Mouse (Mus musculus): ENCODE data around the gene Hepacam2. TPM values are rescaled to one million over a fixed set of nuclear protein-coding genes. Genes with fewer than 3 reads are reported as not detected.
"Not testable (repeated sequence)": the region's sequence is repeated elsewhere in the genome, so short reads cannot be mapped to it uniquely, and the experiment has no call there.

Gene Hepacam2
- polyA plus RNA-seq, 1 experiment from 2014 or later = 1.1 TPM

GRCm38 (mm10) chr6:3463026-3463425, 35.1 kb downstream of the Hepacam2 start:
- Histone ChIP-seq H3K9ac (no peak overlapping the region), H3K4me2 (no peak overlapping the region), H3K36me3 (ENCODE audit: poor library complexity, severe bottlenecking) (no peaks in the 10 kb centered on the region), H3K4me3 (no peak overlapping the region), H3K27me3 (no peaks in the 10 kb centered on the region), H3K9me3 (replicated peaks) (no peaks in the 10 kb centered on the region), H3K4me1 (no peaks in the 10 kb centered on the region), H3K27ac (no peak overlapping the region)
- no peak for ATAC-seq
- WGBS = 82% methylated on average over 6 of the region's 6 CpGs

GRCm38 (mm10) chr6:3455944-3456536, 42.1 kb downstream of the Hepacam2 start:
- Histone ChIP-seq H3K27me3 (no peaks in the 10 kb centered on the region), H3K4me3 (no peak overlapping the region), H3K36me3 (ENCODE audit: poor library complexity, severe bottlenecking) (no peaks in the 10 kb centered on the region), H3K9ac (no peak overlapping the region), H3K4me2 (no peak overlapping the region), H3K9me3 (replicated peaks) (no peaks in the 10 kb centered on the region), H3K27ac (no peak overlapping the region), H3K4me1 (no peaks in the 10 kb centered on the region)
- no peak for ATAC-seq
- 76% methylated on average over 11 of the region's 11 CpGs for WGBS

DNA sequence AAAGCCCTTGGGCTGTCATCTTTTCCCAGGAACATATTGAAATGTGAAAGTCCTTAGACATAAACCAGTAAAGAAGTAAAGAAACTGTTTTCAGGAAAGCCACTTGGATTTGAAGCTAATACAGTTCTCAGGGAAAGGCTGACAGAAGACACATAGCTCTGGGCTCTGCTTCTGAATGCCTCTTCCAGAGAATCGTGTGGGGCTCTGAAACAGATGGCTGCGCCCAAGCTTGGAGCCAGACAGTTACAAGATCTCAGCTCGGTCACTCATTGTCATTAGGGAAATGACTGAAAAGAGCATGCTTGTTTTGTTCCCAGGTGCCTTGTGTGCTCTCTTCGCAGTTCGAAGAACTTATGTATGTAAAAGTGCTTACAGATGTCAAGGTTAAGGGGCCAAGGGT, 43.7 kb downstream of the Hepacam2 start:
- Histone ChIP-seq H3K27me3 (no peaks in the 10 kb centered on the region), H3K27ac (no peak overlapping the region), H3K36me3 (ENCODE audit: poor library complexity, severe bottlenecking) (no peaks in the 10 kb centered on the region), H3K9ac (no peak overlapping the region), H3K4me1 (no peaks in the 10 kb centered on the region), H3K9me3 (replicated peaks) (no peaks in the 10 kb centered on the region), H3K4me2 (no peak overlapping the region), H3K4me3 (no peak overlapping the region)
- no peak for ATAC-seq
- 77% methylated on average over 5 of the region's 5 CpGs for WGBS

- Histone ChIP-seq H3K4me3 (no peak overlapping the region), H3K4me1 (no peaks in the 10 kb centered on the region), H3K4me2 (no peak overlapping the region), H3K9ac (no peak overlapping the region), H3K36me3 (ENCODE audit: poor library complexity, severe bottlenecking) (no peaks in the 10 kb centered on the region), H3K27me3 (no peaks in the 10 kb centered on the region), H3K27ac (no peak overlapping the region), H3K9me3 (replicated peaks) (no peaks in the 10 kb centered on the region)
- peak; percentile 88 for ATAC-seq
- WGBS = 7% methylated on average over 5 of the region's 5 CpGs
These were observed 50.7 kb downstream of the Hepacam2 start for GRCm38 (mm10) chr6:3447404-3447803.

GRCm38 (mm10) chr6:3443905-3444304, 54.2 kb downstream of the Hepacam2 start:
- Histone ChIP-seq H3K9ac (no peak overlapping the region), H3K27me3 (no peaks in the 10 kb centered on the region), H3K4me2 (no peak overlapping the region), H3K4me3 (no peak overlapping the region), H3K4me1 (no peaks in the 10 kb centered on the region), H3K9me3 (replicated peaks) (no peaks in the 10 kb centered on the region), H3K36me3 (ENCODE audit: poor library complexity, severe bottlenecking) (no peaks in the 10 kb centered on the region), H3K27ac (no peak overlapping the region)
- no peak for ATAC-seq
- 28% methylated on average over 1 of the region's 1 CpGs for WGBS

DNA sequence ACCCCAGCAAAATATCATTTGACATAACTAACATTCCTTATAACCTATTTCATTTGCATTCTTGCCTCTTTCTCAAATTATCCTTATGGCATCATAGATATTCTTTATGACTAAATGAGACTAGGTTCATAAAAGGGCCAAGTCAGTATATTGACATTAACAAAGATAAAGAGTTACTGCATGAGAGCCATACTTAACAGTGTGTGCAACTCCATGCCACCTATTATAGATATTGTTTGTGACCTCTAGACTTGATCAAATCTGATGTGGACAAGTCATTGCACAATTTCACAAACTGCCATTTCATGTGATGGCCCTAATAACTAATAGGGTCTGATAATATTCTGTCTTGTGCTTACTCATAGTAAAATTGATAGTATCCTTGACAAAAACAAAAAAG, 62.0 kb downstream of the Hepacam2 start:
- no peaks in the 10 kb centered on the region for H3K27me3 ChIP-seq
- no peak overlapping the region for H3K27ac ChIP-seq
- ATAC-seq = no peak
- no peaks in the 10 kb centered on the region for H3K9me3 ChIP-seq (replicated peaks)
- H3K4me1 ChIP-seq = no peaks in the 10 kb centered on the region
- no peak overlapping the region for H3K4me3 ChIP-seq
- H3K9ac ChIP-seq = no peak overlapping the region
- no peak overlapping the region for H3K4me2 ChIP-seq
- H3K36me3 ChIP-seq (ENCODE audit: poor library complexity, severe bottlenecking) = no peaks in the 10 kb centered on the region

- not testable (repeated sequence) for H3K27ac ChIP-seq; H3K27me3 ChIP-seq; H3K36me3 ChIP-seq (ENCODE audit: poor library complexity, severe bottlenecking); H3K9me3 ChIP-seq (replicated peaks); ATAC-seq; H3K9ac ChIP-seq; H3K4me1 ChIP-seq; H3K4me3 ChIP-seq; H3K4me2 ChIP-seq
- WGBS = 81% methylated on average over 2 of the region's 2 CpGs
These were observed 67.1 kb downstream of the Hepacam2 start for GRCm38 (mm10) chr6:3430976-3431375.

DNA sequence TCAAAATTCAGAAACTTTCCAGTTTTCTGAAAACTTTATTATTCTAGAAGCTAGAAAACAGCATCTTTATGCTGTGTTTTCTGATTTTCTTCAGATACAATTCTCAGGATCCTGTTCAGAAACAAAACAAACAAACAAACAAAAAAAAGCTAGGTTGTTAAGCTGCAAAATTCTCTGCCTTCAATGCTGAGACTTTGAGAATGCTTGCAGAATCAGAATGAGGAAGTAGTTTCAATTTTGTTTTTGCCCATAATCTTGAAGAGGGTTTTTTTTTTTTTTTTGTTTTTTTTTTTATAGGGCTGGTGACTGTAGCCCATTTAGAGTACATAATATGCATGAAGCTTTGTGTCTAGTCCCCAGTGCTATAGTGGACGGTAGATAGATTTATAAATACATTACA, 71.1 kb downstream of the Hepacam2 start:
- Histone ChIP-seq H3K27me3 (no peaks in the 10 kb centered on the region), H3K27ac (no peak overlapping the region), H3K4me1 (no peaks in the 10 kb centered on the region), H3K4me2 (no peak overlapping the region), H3K9ac (no peak overlapping the region), H3K9me3 (replicated peaks) (no peaks in the 10 kb centered on the region), H3K36me3 (ENCODE audit: poor library complexity, severe bottlenecking) (no peaks in the 10 kb centered on the region), H3K4me3 (no peak overlapping the region)
- ATAC-seq = no peak
- 86% methylated on average over 1 of the region's 1 CpGs for WGBS

DNA sequence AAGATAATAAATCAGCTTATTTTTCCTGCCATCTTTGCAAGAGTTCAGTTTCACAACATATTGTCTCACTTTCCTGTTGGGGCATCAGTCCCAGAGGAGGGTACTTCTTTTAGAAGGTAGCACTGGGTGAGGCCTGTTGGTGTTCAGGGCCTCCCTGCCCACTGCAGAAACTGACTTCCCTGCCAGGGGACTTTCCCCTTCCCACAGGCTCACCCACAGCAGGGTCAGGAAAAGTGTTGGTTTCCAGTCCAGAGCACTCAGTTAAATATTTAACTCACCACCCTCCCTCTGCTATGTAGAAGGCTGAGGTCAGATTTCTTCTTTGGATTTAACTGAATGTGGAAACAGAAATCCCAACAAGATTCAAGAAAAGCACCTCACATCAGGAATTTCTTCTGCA, 72.8 kb downstream of the Hepacam2 start:
- not testable (repeated sequence) for H3K4me2 ChIP-seq, H3K27me3 ChIP-seq, ATAC-seq

GRCm38 (mm10) chr6:3424613-3425277, 73.4 kb downstream of the Hepacam2 start:
- H3K27me3 ChIP-seq; ATAC-seq; H3K27ac ChIP-seq; H3K36me3 ChIP-seq (ENCODE audit: poor library complexity, severe bottlenecking); H3K4me3 ChIP-seq; H3K9ac ChIP-seq; H3K4me1 ChIP-seq; H3K4me2 ChIP-seq; H3K9me3 ChIP-seq (replicated peaks): not testable (repeated sequence)
- 53% methylated on average over 1 of the region's 4 CpGs for WGBS

More for the DNA sequence above, 72.8 kb downstream of the Hepacam2 start:
- not testable (repeated sequence) for H3K9me3 ChIP-seq (replicated peaks); H3K36me3 ChIP-seq (ENCODE audit: poor library complexity, severe bottlenecking); H3K4me3 ChIP-seq; H3K4me1 ChIP-seq; H3K27ac ChIP-seq; H3K9ac ChIP-seq

Other genes with a start within 250 kb of the Hepacam2 start
- gene Samd9l, start 98.7 kb downstream of the Hepacam2 start, polyA plus RNA-seq (2015; fragmentation: Nextera tagmentation; extraction: Ambion mirVana) = 0.43 and 0.58 TPM in 2 replicates
- gene Vps50, start 84 bp upstream of the Hepacam2 start, polyA plus RNA-seq (2015; fragmentation: Nextera tagmentation; extraction: Ambion mirVana) = 46.2 and 48.5 TPM in 2 replicates

Measured in forebrain, embryonic 13.5 days (tissue).